Mouse (Mus musculus) left cerebral cortex, adult 2 months (tissue): ENCODE data around the gene Fam20b. TPM values are rescaled to one million over a fixed set of nuclear protein-coding genes. Genes with fewer than 3 reads are reported as not detected.
A peak's percentile ranks its signal among the peaks of the same experiment; 100 is the strongest.

Experiments
- DNase-seq, 2 experiments: peaks; one replicate each; pipeline ENCODE4 v3.0.0; 2021 to 2022; ENCODE audit warnings: low spot score in 2 of 2, mixed read lengths in 1 of 2; ENCODE audit errors: extremely low spot score in 1 of 2
- H3K27ac ChIP-seq: fragments of 200-600 bp; 2 replicates; pipeline ENCODE4 v1.8.1; 2022
- H3K4me3 ChIP-seq: fragments of 200-600 bp; 2 replicates; pipeline ENCODE4 v1.8.1; 2022
- CTCF ChIP-seq: fragments of 200-600 bp; IDR thresholded peaks from 2 replicates; pipeline ENCODE4 v1.8.1; 2022; ENCODE audit warnings: antibody characterized with exemption, mild to moderate bottlenecking, moderate library complexity
- intact Hi-C: fragments of 180-260 bp; cut with DNase I; formaldehyde crosslinking; loops from one replicate; pipeline ENCODE4 v1.15.1; 2025
- total RNA-seq, 2 experiments: library from RNA; stranded (reverse); gene quantifications; 2 replicates each; pipeline ENCODE4 v1.2.3; 2021

Gene Fam20b
- total RNA-seq, 2 experiments from 2014 or later: 74.0 to 78.6 TPM

GRCm38 (mm10) chr1:156659906-156660659 is 58.8 kb downstream of the Fam20b start:
- intact Hi-C loops: no loop called here

DNA sequence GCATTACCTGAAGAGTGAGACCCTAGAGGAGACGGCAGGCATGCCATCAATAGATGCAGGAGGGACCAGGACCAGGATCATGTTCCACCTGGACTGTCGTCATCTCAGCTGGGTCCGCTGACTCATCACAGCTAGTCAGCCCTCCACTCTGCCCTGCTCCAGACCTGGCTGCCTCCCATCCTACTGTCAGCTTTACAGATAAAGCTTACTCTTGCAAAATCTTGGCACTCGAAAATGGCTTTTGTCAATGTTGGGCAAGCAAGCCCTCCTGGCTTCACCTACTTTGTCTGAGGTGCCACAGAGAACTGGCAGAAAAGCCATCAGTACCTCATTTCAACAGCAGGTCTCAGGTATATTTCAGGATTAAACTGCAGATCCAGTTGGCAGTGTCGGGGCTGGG is 60.2 kb downstream of the Fam20b start:
- TF ChIP-seq CTCF: no peak
- Histone ChIP-seq H3K27ac (no peak overlapping the region), H3K4me3 (no peak overlapping the region)
- intact Hi-C loops: no loop called here
- DNase-seq: no peak

More at GRCm38 (mm10) chr1:156659906-156660659, 58.8 kb downstream of the Fam20b start:
- no peak overlapping the region for H3K4me3 ChIP-seq
- TF ChIP-seq CTCF: no peak
- no peak for DNase-seq
- no peak overlapping the region for H3K27ac ChIP-seq

GRCm38 (mm10) chr1:156657523-156657922 is 61.4 kb downstream of the Fam20b start:
- intact Hi-C loops: no loop called here
- TF ChIP-seq CTCF: no peak
- no peak overlapping the region for H3K27ac ChIP-seq

DNA sequence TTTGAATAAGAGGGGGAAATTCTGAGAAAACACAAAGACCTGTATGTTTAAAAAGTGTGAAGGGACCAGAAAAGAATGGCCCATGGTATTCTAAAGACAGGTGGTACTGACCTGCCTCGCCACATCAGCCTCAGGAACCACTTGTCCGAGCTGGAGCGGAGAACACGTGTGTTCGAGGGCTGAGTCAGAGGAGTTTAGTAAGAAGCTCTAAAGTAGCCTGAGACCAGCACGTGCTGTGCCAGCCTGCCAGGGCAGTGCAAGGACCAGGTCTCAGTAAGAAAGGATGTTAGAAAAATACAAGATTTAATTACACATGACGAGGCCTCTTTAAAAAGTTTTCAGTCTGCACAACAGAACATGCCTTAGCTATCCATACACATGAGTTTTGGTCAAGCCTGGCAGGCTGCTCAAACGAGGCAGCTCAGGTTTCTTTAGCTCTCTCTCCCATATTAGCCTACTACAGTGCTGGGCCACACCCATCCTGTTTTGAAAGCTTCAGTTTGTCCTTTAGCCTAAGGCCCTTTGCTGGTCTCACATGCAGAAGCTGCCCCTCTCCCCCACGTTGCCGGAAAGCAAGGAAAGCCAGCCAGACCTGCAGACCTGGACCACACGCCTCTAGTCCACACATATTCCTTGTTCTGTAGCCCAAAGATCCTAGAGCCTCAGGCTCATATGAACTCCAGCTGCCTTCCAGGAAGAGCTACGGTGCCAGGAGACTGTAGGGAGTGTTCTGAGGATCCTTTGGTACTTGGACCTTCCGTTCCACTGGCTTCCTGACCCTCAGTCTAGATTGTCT is 64.0 kb downstream of the Fam20b start:
- intact Hi-C loops: no loop called here
- H3K27ac ChIP-seq: 0 out of 2 replicates have a peak overlapping the region, but pooled peaks have one; percentile 24
- no peak for TF ChIP-seq CTCF
- H3K4me3 ChIP-seq: no peak overlapping the region
- no peak for DNase-seq

More at GRCm38 (mm10) chr1:156657523-156657922, 61.4 kb downstream of the Fam20b start:
- no peak for DNase-seq
- H3K4me3 ChIP-seq: no peak overlapping the region

- Histone ChIP-seq H3K27ac (no peak overlapping the region), H3K4me3 (no peak overlapping the region)
- intact Hi-C loops: no loop called here
- DNase-seq: no peak
- TF ChIP-seq CTCF: no peak
Measured at GRCm38 (mm10) chr1:156652189-156652822, 66.6 kb downstream of the Fam20b start.

GRCm38 (mm10) chr1:156650631-156651030 is 68.3 kb downstream of the Fam20b start:
- Histone ChIP-seq H3K4me3 (no peak overlapping the region), H3K27ac (no peak overlapping the region)
- intact Hi-C loops: no loop called here
- no peak for TF ChIP-seq CTCF
- DNase-seq: no peak

- no peak for TF ChIP-seq CTCF
- H3K27ac ChIP-seq: no peak overlapping the region
- intact Hi-C loops: no loop called here
Measured at GRCm38 (mm10) chr1:156648705-156649104, 70.2 kb downstream of the Fam20b start.

DNA sequence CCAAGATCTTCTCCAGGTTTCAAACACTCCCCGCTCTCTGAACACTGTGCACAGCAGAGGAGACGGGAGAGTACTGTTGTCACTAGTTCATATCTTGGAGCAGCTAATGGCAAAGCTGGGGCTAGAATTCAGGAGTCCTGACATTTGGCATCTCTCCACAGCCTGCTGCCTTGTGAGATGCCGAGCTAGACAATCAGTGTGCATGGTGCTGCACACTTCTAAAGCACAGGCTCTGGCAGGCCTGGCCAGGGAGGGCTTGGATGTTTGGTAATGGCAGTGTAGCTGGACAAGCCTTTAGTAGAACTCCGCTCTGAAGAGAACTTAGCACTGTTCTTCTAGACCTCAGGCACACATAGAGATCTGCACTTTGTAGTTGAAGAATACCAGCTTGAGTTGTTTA is 72.9 kb downstream of the Fam20b start:
- no peak overlapping the region for H3K4me3 ChIP-seq
- DNase-seq: no peak
- no peak for TF ChIP-seq CTCF
- H3K27ac ChIP-seq: no peak overlapping the region
- intact Hi-C loops: no loop called here

More at GRCm38 (mm10) chr1:156648705-156649104, 70.2 kb downstream of the Fam20b start:
- H3K4me3 ChIP-seq: no peak overlapping the region
- no peak for DNase-seq

DNA sequence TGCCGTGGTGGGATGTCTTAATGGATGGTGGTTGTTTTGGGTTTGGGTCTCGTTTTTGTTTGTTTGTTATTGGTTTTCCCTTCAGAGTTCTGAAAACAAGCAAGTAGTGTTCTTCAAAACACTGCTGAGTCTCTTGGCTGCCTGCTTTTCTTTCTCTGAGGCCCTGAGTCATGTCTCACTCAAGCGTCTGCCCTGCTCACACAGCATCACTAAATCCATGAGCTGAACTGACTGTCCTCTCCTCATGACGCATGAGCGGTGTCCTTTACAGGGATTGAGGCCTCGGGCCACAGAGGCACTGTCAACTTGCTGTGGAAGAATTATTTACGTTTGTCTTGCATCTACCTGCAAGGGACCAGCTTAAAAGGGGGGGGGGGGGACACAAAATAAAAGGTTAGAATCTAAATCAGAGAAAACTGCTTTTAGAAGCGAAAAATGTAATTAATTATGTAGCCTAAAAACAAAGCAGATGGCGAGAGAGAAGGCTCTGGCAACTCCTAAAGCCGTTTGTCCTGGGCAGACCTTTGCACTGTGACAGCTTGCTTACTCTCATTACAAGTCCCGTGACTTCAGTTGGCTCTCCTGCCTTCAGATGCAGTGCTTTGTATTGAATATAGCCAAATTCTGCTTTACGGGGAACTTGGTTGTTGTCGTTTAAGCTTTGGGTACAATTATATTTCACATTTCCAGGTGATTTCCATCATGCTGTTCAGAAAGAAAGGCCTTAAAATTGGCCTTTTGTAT is 73.9 kb downstream of the Fam20b start:
- Histone ChIP-seq H3K4me3 (no peak overlapping the region), H3K27ac (no peak overlapping the region)
- TF ChIP-seq CTCF: no peak
- DNase-seq: no peak
- intact Hi-C loops: no loop called here

GRCm38 (mm10) chr1:156644061-156644460 is 74.8 kb downstream of the Fam20b start:
- intact Hi-C loops: no loop called here
- no peak for DNase-seq
- Histone ChIP-seq H3K27ac (no peak overlapping the region), H3K4me3 (no peak overlapping the region)
- no peak for TF ChIP-seq CTCF

- no peak for TF ChIP-seq CTCF
- intact Hi-C loops: no loop called here
- Histone ChIP-seq H3K4me3 (no peak overlapping the region), H3K27ac (no peak overlapping the region)
- no peak for DNase-seq
Measured at GRCm38 (mm10) chr1:156642813-156643212, 76.1 kb downstream of the Fam20b start.
